Mouse (Mus musculus) myocyte (in vitro differentiated cells): ENCODE data around the gene Nphs1. TPM values are rescaled to one million over a fixed set of nuclear protein-coding genes. Genes with fewer than 3 reads are reported as not detected.

ENCODE experiments used
- H3K27me3 ChIP-seq: one replicate; pipeline ENCODE4 v1.6.1; 2011; ENCODE audit not compliant: control insufficient read depth, insufficient read depth, insufficient read length
- H3K36me3 ChIP-seq: one replicate; pipeline ENCODE4 v1.6.1; 2011; ENCODE audit not compliant: control insufficient read depth, insufficient read depth
- H3K4me2 ChIP-seq: one replicate; pipeline ENCODE4 v1.6.1; 2011; ENCODE audit warnings: low read depth, control low read depth
- H3K4me3 ChIP-seq: one replicate; pipeline ENCODE4 v1.5.1; 2011; ENCODE audit warnings: mild to moderate bottlenecking, control low read depth, moderate library complexity
- H3K79me2 ChIP-seq: one replicate; pipeline ENCODE4 v1.6.1; 2011; ENCODE audit not compliant: control insufficient read depth, insufficient read depth
- H3ac ChIP-seq: one replicate; pipeline ENCODE4 v1.6.1; 2011; ENCODE audit not compliant: control insufficient read depth, insufficient read length
- CEBPB ChIP-seq: IDR thresholded peaks from 2 replicates; pipeline ENCODE4 v1.6.1; 2011; ENCODE audit warnings: mild to moderate bottlenecking, moderate library complexity; ENCODE audit not compliant: poor library complexity, insufficient read depth, severe bottlenecking
- E2F4 ChIP-seq: IDR thresholded peaks from one replicate; pipeline ENCODE4 v1.6.1; 2011; ENCODE audit warnings: mild to moderate bottlenecking, control low read depth, moderate library complexity; ENCODE audit not compliant: insufficient read depth
- MAX ChIP-seq: IDR thresholded peaks from one replicate; pipeline ENCODE4 v1.6.1; 2011; ENCODE audit warnings: low read depth, mild to moderate bottlenecking, control low read depth
- MYOD1 ChIP-seq, 3 experiments: IDR thresholded peaks; one replicate each; pipeline ENCODE4 v1.6.1; 2011; ENCODE audit warnings: control low read depth in 2 of 3, low read depth in 2 of 3, mild to moderate bottlenecking in 2 of 3, moderate library complexity in 1 of 3; ENCODE audit not compliant: insufficient read length in 2 of 3, control insufficient read depth in 1 of 3
- MYOG ChIP-seq, 3 experiments: IDR thresholded peaks; one replicate each; pipeline ENCODE4 v1.6.1; 2011; ENCODE audit warnings: control low read depth in 2 of 3, low read depth in 2 of 3, mild to moderate bottlenecking in 2 of 3; ENCODE audit not compliant: insufficient read length in 2 of 3, control insufficient read depth in 1 of 3, insufficient read depth in 1 of 3
- POLR2A ChIP-seq: IDR thresholded peaks from one replicate; pipeline ENCODE4 v1.6.1; 2011; ENCODE audit warnings: low read depth, mild to moderate bottlenecking, control low read depth, moderate library complexity; ENCODE audit not compliant: insufficient read length
- POLR2AphosphoS2 ChIP-seq: IDR thresholded peaks from one replicate; pipeline ENCODE4 v1.6.1; 2011; ENCODE audit warnings: low read depth, control low read depth; ENCODE audit not compliant: insufficient read length
- REST ChIP-seq: IDR thresholded peaks from one replicate; pipeline ENCODE4 v1.6.1; 2011; ENCODE audit warnings: mild to moderate bottlenecking, control low read depth, moderate library complexity; ENCODE audit not compliant: insufficient read depth, insufficient read length
- SRF ChIP-seq: IDR thresholded peaks from one replicate; pipeline ENCODE4 v1.6.1; 2011; ENCODE audit warnings: low read depth; ENCODE audit not compliant: control insufficient read depth, insufficient read length
- TCF12 ChIP-seq: IDR thresholded peaks from one replicate; pipeline ENCODE4 v1.6.1; 2011; ENCODE audit warnings: mild to moderate bottlenecking, control low read depth; ENCODE audit not compliant: poor library complexity, insufficient read depth, severe bottlenecking
- TCF3 ChIP-seq: IDR thresholded peaks from one replicate; pipeline ENCODE4 v1.6.1; 2011; ENCODE audit warnings: low read depth, control low read depth; ENCODE audit not compliant: insufficient read length
- USF1 ChIP-seq: IDR thresholded peaks from one replicate; pipeline ENCODE4 v1.6.1; 2011; ENCODE audit warnings: low read depth, mild to moderate bottlenecking, control low read depth, moderate library complexity
- polyA plus RNA-seq: library from polyadenylated mRNA; unstranded; fragments of >200 nt; fragmentation: generic; extraction: Trizol; gene quantifications from one replicate; pipeline ENCODE4 v1.2.1, GENCODE M21; 2012; ENCODE audit warnings: missing spikeins

Gene Nphs1
- polyA plus RNA-seq, 1 experiment = 0.43 TPM

DNA sequence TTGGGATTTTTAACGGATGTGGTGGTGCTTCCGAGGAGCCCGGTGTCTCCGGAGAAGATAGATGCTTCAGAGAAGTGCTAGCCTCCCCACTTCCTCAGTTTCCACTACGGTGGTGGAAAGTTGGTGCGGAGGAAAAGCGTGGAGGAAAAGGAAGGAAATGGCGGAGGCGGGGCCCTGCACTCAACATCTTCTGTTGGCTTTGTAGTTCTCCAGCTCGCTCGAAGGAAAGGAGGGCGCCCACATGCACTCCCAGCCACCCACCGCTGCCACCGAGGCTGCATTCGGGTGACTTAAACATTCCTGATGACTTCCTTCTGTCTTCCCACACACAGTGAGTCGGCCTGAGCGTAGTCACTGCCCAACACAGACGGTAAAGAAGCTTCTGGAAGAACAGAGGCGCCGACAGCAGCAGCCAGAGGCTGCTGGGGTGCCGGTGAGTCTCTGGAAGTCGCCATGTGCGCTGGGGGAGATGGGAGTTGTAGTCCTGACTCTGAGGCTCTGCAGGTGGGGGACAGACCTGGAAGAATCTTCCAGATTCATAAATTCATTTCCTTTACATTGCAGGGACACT lies 35.0 kb upstream of the Nphs1 start:
- H3ac ChIP-seq = no peak overlapping the region
- H3K36me3 ChIP-seq = no peaks in the 10 kb centered on the region

GRCm38 (mm10) chr7:30429327-30429726 lies 28.8 kb upstream of the Nphs1 start:
- TF ChIP-seq USF1 = no peak
- TF ChIP-seq SRF = no peak
- no peak for TF ChIP-seq MAX
- TF ChIP-seq CEBPB = no peak
- no peak for TF ChIP-seq MYOG (IDR thresholded peaks at IDR 0.05; ENCODE audit: control insufficient read depth in 1 of 3, insufficient read depth in 1 of 3, insufficient read length in 2 of 3, low read depth in 2 of 3)
- no peak for TF ChIP-seq POLR2AphosphoS2
- TF ChIP-seq MYOD1 (IDR thresholded peaks at IDR 0.05; ENCODE audit: control insufficient read depth in 1 of 3, insufficient read length in 2 of 3, low read depth in 2 of 3) = no peak
- no peak for TF ChIP-seq E2F4
- TF ChIP-seq TCF3 = no peak
- no peak for TF ChIP-seq REST
- no peak for TF ChIP-seq POLR2A
- TF ChIP-seq TCF12 = no peak
- no peaks in the 10 kb centered on the region for H3K79me2 ChIP-seq
- H3K4me2 ChIP-seq = no peak overlapping the region
- no peaks in the 10 kb centered on the region for H3K36me3 ChIP-seq
- peaks cover 40% of the 10 kb centered on the region for H3K27me3 ChIP-seq
- H3K4me3 ChIP-seq = no peak overlapping the region
- H3ac ChIP-seq = no peak overlapping the region

More for the DNA sequence above, 35.0 kb upstream of the Nphs1 start:
- Histone ChIP-seq H3K79me2 (no peaks in the 10 kb centered on the region), H3K4me2 (no peak overlapping the region), H3K4me3 (no peak overlapping the region), H3K27me3 (peaks cover 69% of the 10 kb centered on the region)
- TF ChIP-seq MAX = no peak
- no peak for TF ChIP-seq TCF12
- no peak for TF ChIP-seq POLR2A
- TF ChIP-seq E2F4 = no peak
- no peak for TF ChIP-seq CEBPB
- TF ChIP-seq SRF = no peak
- TF ChIP-seq USF1 = no peak
- no peak for TF ChIP-seq POLR2AphosphoS2
- TF ChIP-seq MYOD1 (IDR thresholded peaks at IDR 0.05; ENCODE audit: control insufficient read depth in 1 of 3, insufficient read length in 2 of 3, low read depth in 2 of 3) = no peak
- TF ChIP-seq MYOG (IDR thresholded peaks at IDR 0.05; ENCODE audit: control insufficient read depth in 1 of 3, insufficient read depth in 1 of 3, insufficient read length in 2 of 3, low read depth in 2 of 3) = no peak
- no peak for TF ChIP-seq REST
- TF ChIP-seq TCF3 = no peak

DNA sequence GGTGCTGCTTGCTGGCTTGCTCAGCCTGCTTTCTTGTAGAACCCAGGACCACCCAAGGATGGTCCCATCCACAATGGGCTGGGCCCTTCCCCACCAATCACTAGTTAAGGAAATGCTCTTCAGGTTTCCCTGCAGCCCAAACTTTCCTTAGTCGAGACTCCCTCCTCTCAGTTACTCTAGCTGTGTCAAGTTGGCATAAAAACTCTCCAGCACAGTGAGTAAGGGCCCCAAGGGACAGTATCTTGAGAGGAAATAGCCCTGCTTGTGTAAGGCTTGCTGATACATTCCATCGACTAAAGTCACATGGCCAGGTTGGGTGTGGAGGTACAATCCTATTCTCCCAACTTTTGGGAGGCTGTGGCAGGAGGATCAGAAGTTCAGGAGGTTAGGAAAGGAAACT lies 27.9 kb upstream of the Nphs1 start:
- TF ChIP-seq USF1 = no peak
- no peak for TF ChIP-seq TCF3
- no peak for TF ChIP-seq REST
- no peak for TF ChIP-seq MYOG (IDR thresholded peaks at IDR 0.05; ENCODE audit: control insufficient read depth in 1 of 3, insufficient read depth in 1 of 3, insufficient read length in 2 of 3, low read depth in 2 of 3)
- no peak for TF ChIP-seq MAX
- TF ChIP-seq TCF12 = no peak
- TF ChIP-seq POLR2AphosphoS2 = no peak
- TF ChIP-seq E2F4 = no peak
- TF ChIP-seq MYOD1 (IDR thresholded peaks at IDR 0.05; ENCODE audit: control insufficient read depth in 1 of 3, insufficient read length in 2 of 3, low read depth in 2 of 3) = no peak
- TF ChIP-seq POLR2A = no peak
- TF ChIP-seq CEBPB = no peak
- TF ChIP-seq SRF = no peak
- Histone ChIP-seq H3ac (no peak overlapping the region), H3K4me3 (no peak overlapping the region), H3K4me2 (no peak overlapping the region), H3K27me3 (peaks cover 36% of the 10 kb centered on the region), H3K36me3 (no peaks in the 10 kb centered on the region), H3K79me2 (no peaks in the 10 kb centered on the region)

DNA sequence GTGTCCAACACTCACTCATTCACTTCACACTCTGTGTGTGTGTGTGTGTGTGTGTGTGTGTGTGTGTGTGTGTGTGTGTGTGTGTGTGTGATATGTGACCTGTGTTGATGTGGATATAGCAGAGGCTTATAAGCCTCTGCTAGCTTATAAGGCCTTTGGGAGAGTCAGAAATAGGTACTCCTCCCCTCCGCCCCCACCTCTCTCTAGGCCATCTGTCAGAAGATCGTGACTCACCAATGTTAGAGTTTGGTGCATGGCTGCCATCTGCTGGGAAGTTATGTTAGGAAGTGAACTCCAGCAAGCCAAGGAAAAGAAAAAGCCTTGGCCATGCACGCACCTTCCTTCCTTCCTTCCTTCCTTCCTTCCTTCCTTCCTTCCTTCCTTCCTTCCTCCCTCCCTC lies 26.3 kb upstream of the Nphs1 start:
- TF ChIP-seq MYOD1 (IDR thresholded peaks at IDR 0.05; ENCODE audit: control insufficient read depth in 1 of 3, insufficient read length in 2 of 3, low read depth in 2 of 3) (peak in 1 of 3 experiments; percentile 31), POLR2A (no peak), REST (no peak), USF1 (no peak)
- Histone ChIP-seq H3K27me3 (peaks cover 38% of the 10 kb centered on the region), H3K36me3 (no peaks in the 10 kb centered on the region), H3K4me2 (no peak overlapping the region), H3K79me2 (no peaks in the 10 kb centered on the region), H3K4me3 (no peak overlapping the region), H3ac (no peak overlapping the region)

DNA sequence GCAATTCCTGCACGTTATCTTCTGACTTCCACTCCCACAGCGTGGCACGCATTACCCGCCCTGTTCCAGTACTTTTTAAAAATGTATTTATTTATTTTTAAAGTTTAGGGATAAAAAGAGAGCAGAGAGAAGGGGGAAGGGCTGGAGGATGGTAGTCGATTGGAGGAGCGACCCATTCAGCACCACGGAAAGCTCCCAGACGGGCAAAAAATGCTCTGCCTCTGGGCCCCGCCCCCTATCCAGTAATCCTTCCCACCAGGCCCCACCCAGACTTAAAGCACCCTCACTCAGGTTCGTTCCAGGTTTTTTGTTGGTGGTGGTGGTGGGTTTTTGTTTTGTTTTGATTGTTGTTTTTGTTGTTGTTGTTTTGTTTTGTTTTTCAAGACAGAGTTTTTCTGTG lies 23.9 kb upstream of the Nphs1 start:
- H3K4me2 ChIP-seq = no peak overlapping the region
- no peak overlapping the region for H3K4me3 ChIP-seq
- H3K27me3 ChIP-seq = peaks cover 25% of the 10 kb centered on the region
- peak; percentile 60 for TF ChIP-seq REST
- TF ChIP-seq POLR2A = no peak
- no peaks in the 10 kb centered on the region for H3K36me3 ChIP-seq
- no peak overlapping the region for H3ac ChIP-seq
- no peaks in the 10 kb centered on the region for H3K79me2 ChIP-seq
